Comparison of ENCODE assay signal across 29 mouse cellular contexts in the genomic region with DNA sequence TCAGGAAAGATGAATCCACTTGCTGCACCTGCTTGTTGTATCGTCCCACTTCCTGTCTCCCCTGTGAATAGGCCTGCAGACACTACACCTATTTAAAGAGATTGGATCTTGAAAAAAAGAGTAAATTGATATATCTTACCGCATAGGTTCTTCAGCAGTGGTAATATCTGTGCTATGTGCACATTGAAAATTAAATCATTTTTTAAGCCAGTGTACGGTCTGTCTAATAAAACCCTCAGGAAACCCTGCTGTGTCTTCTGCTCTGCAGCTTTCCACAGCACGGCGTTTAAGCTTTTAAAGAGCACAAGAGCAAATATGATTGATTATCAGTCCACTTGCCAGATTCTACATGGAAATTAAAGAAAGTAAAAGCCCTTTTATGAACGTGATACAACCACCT.
DNase-seq lines count a peak whose midpoint lies in the region; ATAC-seq and TF ChIP-seq lines count a peak whose summit lies in the region.
"Had no signal": no experiment of that assay in that cellular context is flagged by ENCODE, and none has a peak within 500 bp of the region (broad histone marks: within the 10 kb centered on the region; RNA-seq: fewer than 3 reads in every experiment).

No protein-coding gene starts in this region.

- DNase-seq in hindbrain, embryonic 11.5 days (ENCODE audit: low spot score) = no peak
- peak; percentile 8 for DNase-seq in brain, embryonic 14.5 days (ENCODE audit: low read depth)
- no peak for DNase-seq in layer of hippocampus, adult 9-10 months (ENCODE audit: low spot score)
- DNase-seq: adrenal gland, adult 8-10 months; adrenal gland, postnatal 14 days; adrenal gland, postnatal 36 days; B cell, adult 2 months; cerebellum, adult 11 months; cerebellum, adult 18-20 months; cerebellum, adult 8-10 months; cerebellum, adult 9-11 months; cerebellum, postnatal 14 days; cerebellum, postnatal 36 days; embryo, embryonic 11 days had no signal

- H3K36me3 ChIP-seq in hindbrain, embryonic 13.5 days = no peaks in the 10 kb centered on the region
- H3K36me3 ChIP-seq in hindbrain, embryonic 12.5 days = no peaks in the 10 kb centered on the region
- H3K36me3 ChIP-seq in hindbrain, embryonic 16.5 days (ENCODE audit: control insufficient read depth, insufficient read depth, low read length) = no peaks in the 10 kb centered on the region
- H3K36me3 ChIP-seq in hindbrain, embryonic 11.5 days (ENCODE audit: control insufficient read depth, insufficient read depth, low read length) = no peaks in the 10 kb centered on the region
- H3K36me3 ChIP-seq: embryonic facial prominence, embryonic 13.5 days; embryonic facial prominence, embryonic 15.5 days; forebrain, embryonic 10.5 days; forebrain, embryonic 12.5 days; G1E had no signal

- TF ChIP-seq CTCF in brain, embryonic 14.5 days (IDR thresholded peaks at IDR 0.05; ENCODE audit: borderline replicate concordance, extremely low read depth, insufficient read depth, insufficient read length) = no peak

- no peaks in the 10 kb centered on the region for H3K9me3 ChIP-seq in hindbrain, embryonic 13.5 days
- H3K9me3 ChIP-seq in hindbrain, embryonic 12.5 days (replicated peaks) = no peaks in the 10 kb centered on the region
- no peaks in the 10 kb centered on the region for H3K9me3 ChIP-seq in hindbrain, embryonic 16.5 days (ENCODE audit: control insufficient read depth, low read length)
- H3K9me3 ChIP-seq in hindbrain, embryonic 11.5 days (ENCODE audit: control insufficient read depth, low read length) = no peaks in the 10 kb centered on the region
- H3K9me3 ChIP-seq: embryonic facial prominence, embryonic 13.5 days; embryonic facial prominence, embryonic 15.5 days; forebrain, embryonic 10.5 days; forebrain, embryonic 12.5 days had no signal

- 66% methylated on average over 6 of the region's 6 CpGs for WGBS in hindbrain, embryonic 13.5 days
- 72% methylated on average over 6 of the region's 6 CpGs for WGBS in hindbrain, embryonic 12.5 days
- 56% methylated on average over 6 of the region's 6 CpGs for WGBS in hindbrain, embryonic 16.5 days
- 84% methylated on average over 6 of the region's 6 CpGs for WGBS in hindbrain, embryonic 11.5 days

- no peak overlapping the region for H3K9ac ChIP-seq in hindbrain, embryonic 13.5 days
- H3K9ac ChIP-seq in hindbrain, embryonic 12.5 days = no peak overlapping the region
- no peak overlapping the region for H3K9ac ChIP-seq in hindbrain, embryonic 16.5 days (ENCODE audit: low read depth, low read length)
- H3K9ac ChIP-seq in hindbrain, embryonic 11.5 days (ENCODE audit: low read depth, low read length) = no peak overlapping the region
- H3K9ac ChIP-seq: embryonic facial prominence, embryonic 13.5 days; embryonic facial prominence, embryonic 15.5 days; forebrain, embryonic 12.5 days had no signal

- no peak for TF ChIP-seq POLR2A in brain, embryonic 14.5 days (IDR thresholded peaks at IDR 0.05; ENCODE audit: borderline replicate concordance, extremely low read depth, insufficient read depth, insufficient read length, poor library complexity, severe bottlenecking)

- ATAC-seq in hindbrain, embryonic 13.5 days (ENCODE audit: low FRiP score) = peak; percentile 54; the same call in 1 of the 2 replicates
- no peak for ATAC-seq in hindbrain, embryonic 12.5 days (ENCODE audit: low FRiP score)
- ATAC-seq in hindbrain, embryonic 16.5 days = peak; percentile 60; the same call in 1 of the 2 replicates
- no peak for ATAC-seq in hindbrain, embryonic 11.5 days (ENCODE audit: low FRiP score)
- ATAC-seq: activated CD4-positive, CD25-positive, alpha-beta regulatory T cell, adult 4 months; CD4-positive, CD25-positive, alpha-beta regulatory T cell, adult 4 months; forebrain, embryonic 14.5 days; forebrain, embryonic 16.5 days; Patski had no signal

- no peak overlapping the region for H3K4me3 ChIP-seq in hindbrain, embryonic 13.5 days
- H3K4me3 ChIP-seq in hindbrain, embryonic 12.5 days = no peak overlapping the region
- H3K4me3 ChIP-seq in hindbrain, embryonic 16.5 days (ENCODE audit: low read length) = no peak overlapping the region
- no peak overlapping the region for H3K4me3 ChIP-seq in hindbrain, embryonic 11.5 days (ENCODE audit: low read depth, low read length)
- H3K4me3 ChIP-seq: embryonic facial prominence, embryonic 13.5 days; embryonic facial prominence, embryonic 15.5 days; erythroblast, embryonic 14.5 days; forebrain, embryonic 10.5 days; forebrain, embryonic 12.5 days had no signal

- no peaks in the 10 kb centered on the region for H3K27me3 ChIP-seq in hindbrain, embryonic 13.5 days
- H3K27me3 ChIP-seq in hindbrain, embryonic 12.5 days = no peaks in the 10 kb centered on the region
- no peaks in the 10 kb centered on the region for H3K27me3 ChIP-seq in hindbrain, embryonic 16.5 days (replicated peaks; ENCODE audit: control insufficient read depth, insufficient read depth, low read length)
- no peaks in the 10 kb centered on the region for H3K27me3 ChIP-seq in hindbrain, embryonic 11.5 days (ENCODE audit: control insufficient read depth, insufficient read depth, low read length)
- H3K27me3 ChIP-seq: CH12.LX; embryonic facial prominence, embryonic 13.5 days; embryonic facial prominence, embryonic 15.5 days; forebrain, embryonic 12.5 days; Patski had no signal

- 0 out of 2 replicates have a peak, but pooled peaks cover 6% of the 10 kb centered on the region for H3K4me1 ChIP-seq in hindbrain, embryonic 13.5 days (replicated peaks)
- no peaks in the 10 kb centered on the region for H3K4me1 ChIP-seq in hindbrain, embryonic 12.5 days
- H3K4me1 ChIP-seq in hindbrain, embryonic 16.5 days (ENCODE audit: control insufficient read depth, insufficient read depth, low read depth, low read length) = no peaks in the 10 kb centered on the region
- no peaks in the 10 kb centered on the region for H3K4me1 ChIP-seq in hindbrain, embryonic 11.5 days (replicated peaks; ENCODE audit: control insufficient read depth, insufficient read depth, low read length)
- H3K4me1 ChIP-seq: embryonic facial prominence, embryonic 13.5 days; embryonic facial prominence, embryonic 15.5 days; forebrain, embryonic 10.5 days; forebrain, embryonic 12.5 days had no signal

- no peak overlapping the region for H3K4me2 ChIP-seq in hindbrain, embryonic 13.5 days
- H3K4me2 ChIP-seq in hindbrain, embryonic 12.5 days (replicated peaks) = no peak overlapping the region
- no peak overlapping the region for H3K4me2 ChIP-seq in hindbrain, embryonic 16.5 days (ENCODE audit: low read length)
- H3K4me2 ChIP-seq in hindbrain, embryonic 11.5 days (replicated peaks; ENCODE audit: low read depth, low read length) = no peak overlapping the region
- H3K4me2 ChIP-seq: embryonic facial prominence, embryonic 13.5 days; embryonic facial prominence, embryonic 15.5 days; forebrain, embryonic 12.5 days had no signal

- no peak overlapping the region for H3K27ac ChIP-seq in hindbrain, embryonic 13.5 days
- H3K27ac ChIP-seq in hindbrain, embryonic 12.5 days = no peak overlapping the region
- H3K27ac ChIP-seq in hindbrain, embryonic 16.5 days (ENCODE audit: low read depth, low read length) = no peak overlapping the region
- no peak overlapping the region for H3K27ac ChIP-seq in hindbrain, embryonic 11.5 days (ENCODE audit: low read depth, low read length)
- H3K27ac ChIP-seq: embryonic facial prominence, embryonic 13.5 days; embryonic facial prominence, embryonic 15.5 days; forebrain, embryonic 10.5 days; forebrain, embryonic 12.5 days had no signal

Comparison
In these comparisons a context has a peak if more than half of its experiments do, and no peak if none do; other contexts are left out.
1. ATAC-seq: peak in hindbrain, embryonic 13.5 days (single experiment) and hindbrain, embryonic 16.5 days (single experiment); none in hindbrain, embryonic 12.5 days (single experiment) and hindbrain, embryonic 11.5 days (single experiment).